Mouse (Mus musculus): ENCODE measurements around the gene Smagp.

DNA sequence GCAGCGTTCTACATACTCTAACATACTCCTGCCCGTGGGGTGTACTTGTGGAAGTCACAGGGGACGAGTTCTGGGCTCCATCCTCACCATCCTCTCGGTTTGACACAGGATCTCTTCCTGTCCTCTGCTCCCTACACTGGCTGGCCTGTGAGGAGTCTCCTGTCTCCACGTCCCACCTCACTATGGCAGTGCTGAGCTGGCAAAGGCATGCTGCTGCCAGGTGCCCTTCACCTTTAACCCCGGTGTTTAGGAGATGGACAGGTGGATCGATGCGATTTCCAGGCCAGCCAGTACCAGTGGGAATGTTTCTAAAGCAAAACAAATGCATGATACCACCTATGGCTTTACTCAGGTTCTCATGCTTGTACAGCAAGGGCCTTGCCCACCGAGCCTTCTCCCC lies 13.0 kb downstream of the Smagp start:
- TF ChIP-seq CTCF (IDR thresholded peaks at IDR 0.05; ENCODE audit: low read depth) (no peak; the same call in 1 of the 2 replicates), EP300 (IDR thresholded peaks at IDR 0.05; ENCODE audit: low read depth) (no peak)
